Mouse (Mus musculus): ENCODE measurements around the gene Npm3.

The Npm3 gene

DNA sequence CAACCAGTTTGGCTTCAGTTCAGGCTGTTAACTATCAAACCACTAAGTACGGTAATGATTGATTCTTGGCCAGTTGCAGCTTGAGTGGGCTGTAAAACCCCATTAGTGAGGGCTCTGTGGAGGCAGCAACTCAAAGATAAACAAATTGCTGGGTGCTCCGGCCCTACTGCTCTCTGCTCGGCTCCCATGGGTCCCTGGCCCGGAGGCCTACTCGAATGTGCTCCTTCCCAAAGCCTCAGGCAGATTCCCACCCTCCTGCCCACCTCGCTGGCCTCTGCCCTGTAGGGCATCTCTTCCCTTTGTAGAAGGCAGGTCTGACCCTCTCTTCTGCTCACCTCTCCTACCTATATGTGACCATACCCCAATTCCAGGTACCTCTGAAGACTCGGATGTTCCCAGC, 14.6 kb downstream of the Npm3 start:
- DNase-seq (ENCODE audit: inconsistent ontology term): no peak

- no peak for DNase-seq (ENCODE audit: inconsistent ontology term)
Observed at GRCm38 (mm10) chr19:45734191-45734590, 15.2 kb downstream of the Npm3 start.

DNA sequence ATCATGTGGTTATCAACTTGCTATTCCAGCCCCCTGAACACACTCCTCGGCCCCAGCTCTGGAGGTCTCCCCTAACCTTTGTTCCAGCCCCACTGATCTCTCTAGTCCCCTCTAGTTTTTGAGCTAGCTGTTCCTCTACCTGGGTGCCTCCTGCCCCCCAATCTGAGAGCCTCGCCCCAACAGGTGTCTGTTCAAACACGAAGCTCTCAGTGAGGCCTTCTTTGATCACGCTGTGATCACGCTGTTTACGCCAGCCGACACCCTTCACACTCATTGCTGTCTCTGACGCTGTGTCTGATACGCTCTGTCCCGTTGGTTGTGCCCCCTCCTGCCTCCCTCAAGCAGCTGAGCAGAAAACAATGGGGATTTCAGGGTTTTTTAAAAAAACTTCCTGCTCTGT, 15.8 kb downstream of the Npm3 start:
- DNase-seq (ENCODE audit: inconsistent ontology term): no peak

GRCm38 (mm10) chr19:45731658-45732057, 17.7 kb downstream of the Npm3 start:
- DNase-seq (ENCODE audit: inconsistent ontology term): no peak

DNA sequence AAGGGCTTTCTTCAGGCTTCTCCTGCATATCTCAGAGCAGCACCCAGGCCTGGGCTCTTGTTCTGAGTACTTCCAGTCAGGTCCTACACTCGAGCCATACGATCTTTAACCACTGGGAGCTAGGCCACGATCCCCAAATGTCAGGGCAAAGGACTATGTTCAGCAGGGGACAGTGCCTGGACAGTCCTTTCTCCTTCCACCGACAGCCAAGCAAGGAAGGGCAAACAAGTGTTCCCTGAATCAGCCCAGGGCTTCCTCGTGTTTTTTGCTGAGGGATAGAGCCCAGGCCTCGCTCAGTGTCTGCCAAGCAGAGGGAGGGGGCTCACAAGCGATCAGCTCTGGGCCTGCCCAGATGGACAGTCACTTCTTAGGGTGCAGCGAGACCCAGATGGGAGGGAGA, 19.3 kb downstream of the Npm3 start:
- no peak for DNase-seq (ENCODE audit: inconsistent ontology term)

DNA sequence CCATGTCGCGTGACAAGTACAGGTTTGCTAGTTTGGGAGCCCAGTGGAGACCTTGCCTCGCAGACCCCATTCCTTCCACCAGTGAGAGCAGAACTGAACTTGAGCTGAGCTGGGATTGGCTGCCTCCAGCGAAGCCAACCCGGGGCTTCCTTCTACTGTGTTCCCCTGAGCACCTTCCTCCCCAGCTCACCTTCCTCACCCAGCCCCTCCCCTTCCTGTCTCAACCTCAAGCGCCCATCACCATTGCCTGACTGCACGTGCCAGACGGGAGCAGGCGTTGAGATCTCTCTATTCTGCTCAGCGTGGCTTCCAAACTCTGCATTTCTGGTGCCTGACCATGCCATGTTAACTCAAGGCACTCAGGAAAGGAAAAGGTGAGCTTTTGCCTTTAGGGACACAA, 22.2 kb downstream of the Npm3 start:
- no peak for DNase-seq (ENCODE audit: inconsistent ontology term)

DNA sequence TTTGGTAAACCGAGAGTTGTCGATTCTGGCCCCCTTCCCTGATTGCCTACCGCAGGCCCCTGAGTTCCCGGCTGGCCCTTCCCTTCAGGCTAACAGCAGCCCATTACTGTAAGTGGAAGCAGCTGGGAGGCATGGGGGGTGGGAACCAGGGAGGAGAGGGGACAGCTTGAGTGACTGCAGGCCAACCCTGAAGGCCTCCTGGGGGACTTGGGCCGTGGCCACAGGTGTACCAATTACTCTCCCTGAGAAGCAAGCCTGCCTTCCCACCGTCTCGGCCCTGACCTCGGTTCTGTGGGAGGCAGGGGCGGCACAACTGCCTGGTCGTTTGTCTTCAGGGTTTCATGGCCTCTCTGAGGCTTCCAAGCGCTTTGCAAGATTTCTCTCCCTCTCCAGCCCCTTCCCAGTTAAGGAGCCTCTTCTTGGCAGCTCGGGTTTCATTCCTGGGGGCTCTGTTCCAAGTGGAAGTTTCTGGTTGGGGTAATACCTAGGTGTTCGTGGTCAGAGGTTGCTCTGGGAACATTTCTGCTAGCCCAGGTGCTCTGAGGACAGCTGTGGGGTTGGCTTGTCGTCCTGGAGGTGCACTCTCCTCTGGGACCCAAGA, 23.6 kb downstream of the Npm3 start:
- no peak for DNase-seq (ENCODE audit: inconsistent ontology term)

- no peak for DNase-seq (ENCODE audit: inconsistent ontology term)
Observed at GRCm38 (mm10) chr19:45722188-45722587, 27.2 kb downstream of the Npm3 start.

GRCm38 (mm10) chr19:45718286-45718685, 31.1 kb downstream of the Npm3 start:
- DNase-seq (ENCODE audit: inconsistent ontology term): peak; percentile 6

GRCm38 (mm10) chr19:45717493-45718220, 31.7 kb downstream of the Npm3 start:
- DNase-seq (ENCODE audit: inconsistent ontology term): peak; percentile 64

DNA sequence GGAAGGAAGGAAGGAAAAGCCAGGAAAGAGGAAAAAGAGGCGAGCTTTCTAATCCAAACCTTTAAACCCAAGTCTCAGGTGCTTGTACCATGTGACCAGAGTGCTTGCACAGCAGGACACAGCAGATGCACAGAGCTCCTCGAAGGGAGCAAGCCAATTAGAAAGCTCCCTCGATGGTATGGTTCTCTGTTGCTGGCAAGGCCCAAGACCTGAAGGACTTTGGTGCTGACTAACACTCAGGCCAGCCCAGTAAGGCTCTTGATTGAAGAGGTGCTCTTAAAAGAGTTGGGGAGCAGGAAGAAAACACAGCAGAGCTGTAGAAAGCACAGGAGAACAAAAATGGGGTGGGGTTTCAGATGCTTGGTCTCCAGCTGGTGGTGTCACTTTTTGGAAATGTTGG, 40.7 kb downstream of the Npm3 start:
- DNase-seq (ENCODE audit: inconsistent ontology term): no peak
